Mouse (Mus musculus) neural tube, embryonic 14.5 days (tissue): ENCODE measurements around the gene Nol3. TPM values are rescaled to one million over a fixed set of nuclear protein-coding genes. Genes with fewer than 3 reads are reported as not detected.

ENCODE experiments used
- ATAC-seq: fragments of 200-750 bp; cut with Nextera tagmentation; 2 replicates; pipeline ENCODE4 v1.8.0; 2017; ENCODE audit warnings: low read depth, mild to moderate bottlenecking, moderate TSS enrichment, moderate library complexity
- H3K27ac ChIP-seq: fragments of 300-500 bp; sonication (generic); 2 replicates; pipeline ENCODE4 v1.5.1; 2014; ENCODE audit warnings: low read depth, mild to moderate bottlenecking, control low read depth, low read length, moderate library complexity, mixed read lengths
- H3K27me3 ChIP-seq: fragments of 300-500 bp; sonication (generic); 2 replicates; pipeline ENCODE4 v1.6.1; 2014; ENCODE audit warnings: low read length; ENCODE audit not compliant: control insufficient read depth, insufficient read depth
- H3K36me3 ChIP-seq: fragments of 300-500 bp; sonication (generic); 2 replicates; pipeline ENCODE4 v1.6.1; 2014; ENCODE audit warnings: low read length, mixed read lengths; ENCODE audit not compliant: control insufficient read depth, insufficient read depth
- H3K4me1 ChIP-seq: fragments of 300-500 bp; sonication (generic); 2 replicates; pipeline ENCODE4 v1.6.1; 2014; ENCODE audit warnings: low read length; ENCODE audit not compliant: control insufficient read depth, insufficient read depth
- H3K4me2 ChIP-seq: fragments of 300-500 bp; sonication (generic); 2 replicates; pipeline ENCODE4 v1.6.1; 2014; ENCODE audit warnings: mild to moderate bottlenecking, low read depth, low read length, control low read depth
- H3K4me3 ChIP-seq: fragments of 300-500 bp; sonication (generic); 2 replicates; pipeline ENCODE4 v1.5.1; 2014; ENCODE audit warnings: low read depth, low read length, control low read depth, mixed read lengths
- H3K9ac ChIP-seq: fragments of 300-500 bp; sonication (generic); replicated peaks from 2 replicates; pipeline ENCODE4 v1.6.1; 2014; ENCODE audit warnings: low read depth, mild to moderate bottlenecking, control low read depth, low read length, mixed read lengths
- H3K9me3 ChIP-seq: fragments of 300-500 bp; sonication (generic); 2 replicates; pipeline ENCODE4 v1.6.1; 2016; ENCODE audit warnings: low read length; ENCODE audit not compliant: control insufficient read depth
- WGBS: fragments of 180-500 bp; shearing (Covaris S2); extraction: QIAGEN DNeasy Blood & Tissue Kit; methylation state at CpG from one replicate; pipeline ENCODE4 v1.1.7; 2014; 5-methylcytosine and 5-hydroxymethylcytosine counted together
- polyA plus RNA-seq: library from polyadenylated mRNA; unstranded; fragments of >200 nt; fragmentation: Nextera tagmentation; extraction: Ambion mirVana; gene quantifications from 2 replicates; pipeline ENCODE4 v1.2.1, GENCODE M21; 2014

The Nol3 gene
- polyA plus RNA-seq, 1 experiment from 2014 or later = 5.5 TPM

GRCm38 (mm10) chr8:105308428-105308827, 32.5 kb downstream of the Nol3 start:
- Histone ChIP-seq H3K27me3 (no peaks in the 10 kb centered on the region), H3K9ac (no peak overlapping the region), H3K4me2 (no peak overlapping the region), H3K9me3 (no peaks in the 10 kb centered on the region), H3K4me3 (no peak overlapping the region), H3K27ac (no peak overlapping the region), H3K4me1 (peaks cover 12% of the 10 kb centered on the region; the same call in 1 of the 2 replicates), H3K36me3 (peaks cover 22% of the 10 kb centered on the region)
- 95% methylated on average over 10 of the region's 10 CpGs for WGBS
- no peak for ATAC-seq

GRCm38 (mm10) chr8:105309142-105309847, 33.4 kb downstream of the Nol3 start:
- H3K9ac ChIP-seq = no peak overlapping the region
- H3K36me3 ChIP-seq = peaks cover 24% of the 10 kb centered on the region
- H3K27me3 ChIP-seq = no peaks in the 10 kb centered on the region
- no peak overlapping the region for H3K27ac ChIP-seq
- no peak for ATAC-seq
- no peak overlapping the region for H3K4me2 ChIP-seq
- H3K4me3 ChIP-seq = no peak overlapping the region
- WGBS = 81% methylated on average over 15 of the region's 15 CpGs
- H3K9me3 ChIP-seq = no peaks in the 10 kb centered on the region
- H3K4me1 ChIP-seq = peaks cover 12% of the 10 kb centered on the region; the same call in 1 of the 2 replicates

DNA sequence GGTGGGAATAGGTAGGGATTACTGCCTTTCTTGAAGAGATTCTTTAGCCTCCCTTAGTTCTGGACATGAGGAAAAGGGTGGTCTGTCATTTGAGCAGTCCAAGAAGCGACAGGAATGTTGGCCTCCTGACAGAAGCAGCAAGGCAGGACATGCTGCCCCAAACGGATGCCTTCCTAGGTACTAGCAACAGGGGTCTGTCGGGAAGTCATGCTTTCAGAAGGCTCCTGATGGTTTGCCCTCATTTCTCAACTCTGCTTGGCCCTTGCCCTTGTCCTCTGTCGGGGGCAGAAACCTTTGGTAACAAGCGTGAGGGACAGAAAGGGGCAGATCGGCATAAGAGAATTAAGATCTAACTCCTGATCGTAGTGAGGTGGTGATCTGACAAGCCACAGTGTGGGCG, 34.2 kb downstream of the Nol3 start:
- H3K9me3 ChIP-seq = no peaks in the 10 kb centered on the region
- no peak for ATAC-seq
- H3K4me1 ChIP-seq = peaks cover 8% of the 10 kb centered on the region; the same call in 1 of the 2 replicates
- 92% methylated on average over 8 of the region's 8 CpGs for WGBS
- no peak overlapping the region for H3K4me3 ChIP-seq
- H3K9ac ChIP-seq = no peak overlapping the region
- no peaks in the 10 kb centered on the region for H3K27me3 ChIP-seq
- no peak overlapping the region for H3K4me2 ChIP-seq
- H3K27ac ChIP-seq = no peak overlapping the region
- H3K36me3 ChIP-seq = peaks cover 30% of the 10 kb centered on the region

DNA sequence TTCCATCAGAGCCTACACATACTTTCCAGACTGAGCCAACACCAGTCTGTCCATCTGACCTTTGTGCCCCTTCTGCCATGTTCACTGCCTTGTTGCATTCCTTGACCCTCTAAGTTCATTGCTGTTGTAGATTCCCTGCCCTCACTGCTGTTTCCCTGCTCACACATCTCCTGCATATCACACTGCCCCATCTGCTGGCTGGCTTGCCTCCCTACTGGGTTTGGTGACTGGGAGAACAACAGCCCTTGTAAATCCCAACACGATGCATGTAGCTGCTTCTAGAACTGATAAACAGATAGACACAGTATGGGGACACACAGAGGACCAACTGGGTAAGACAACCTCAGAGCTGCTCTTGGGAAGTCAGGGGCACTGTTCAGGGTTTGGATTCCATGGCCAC, 35.8 kb downstream of the Nol3 start:
- WGBS = 90% methylated on average over 1 of the region's 1 CpGs
- no peaks in the 10 kb centered on the region for H3K27me3 ChIP-seq
- H3K9ac ChIP-seq = no peak overlapping the region
- ATAC-seq = no peak
- no peak overlapping the region for H3K4me3 ChIP-seq
- peaks cover 37% of the 10 kb centered on the region for H3K36me3 ChIP-seq
- H3K27ac ChIP-seq = no peak overlapping the region
- H3K4me2 ChIP-seq = no peak overlapping the region
- no peaks in the 10 kb centered on the region for H3K9me3 ChIP-seq
- no peaks in the 10 kb centered on the region for H3K4me1 ChIP-seq

GRCm38 (mm10) chr8:105312891-105313481, 37.0 kb downstream of the Nol3 start:
- Histone ChIP-seq H3K27ac (no peak overlapping the region), H3K9me3 (no peaks in the 10 kb centered on the region), H3K36me3 (peaks cover 37% of the 10 kb centered on the region), H3K27me3 (no peaks in the 10 kb centered on the region), H3K4me1 (no peaks in the 10 kb centered on the region), H3K4me2 (no peak overlapping the region), H3K9ac (no peak overlapping the region), H3K4me3 (no peak overlapping the region)
- no peak for ATAC-seq
- WGBS = 90% methylated on average over 8 of the region's 8 CpGs

GRCm38 (mm10) chr8:105313622-105314402, 37.9 kb downstream of the Nol3 start:
- no peak; the same call in 1 of the 2 replicates for ATAC-seq
- H3K9ac ChIP-seq = no peak overlapping the region
- no peak overlapping the region for H3K27ac ChIP-seq
- no peaks in the 10 kb centered on the region for H3K9me3 ChIP-seq
- 80% methylated on average over 9 of the region's 9 CpGs for WGBS
- no peaks in the 10 kb centered on the region for H3K4me1 ChIP-seq
- H3K27me3 ChIP-seq = no peaks in the 10 kb centered on the region
- peaks cover 36% of the 10 kb centered on the region; the same call in 1 of the 2 replicates for H3K36me3 ChIP-seq
- no peak overlapping the region for H3K4me2 ChIP-seq
- no peak overlapping the region for H3K4me3 ChIP-seq

DNA sequence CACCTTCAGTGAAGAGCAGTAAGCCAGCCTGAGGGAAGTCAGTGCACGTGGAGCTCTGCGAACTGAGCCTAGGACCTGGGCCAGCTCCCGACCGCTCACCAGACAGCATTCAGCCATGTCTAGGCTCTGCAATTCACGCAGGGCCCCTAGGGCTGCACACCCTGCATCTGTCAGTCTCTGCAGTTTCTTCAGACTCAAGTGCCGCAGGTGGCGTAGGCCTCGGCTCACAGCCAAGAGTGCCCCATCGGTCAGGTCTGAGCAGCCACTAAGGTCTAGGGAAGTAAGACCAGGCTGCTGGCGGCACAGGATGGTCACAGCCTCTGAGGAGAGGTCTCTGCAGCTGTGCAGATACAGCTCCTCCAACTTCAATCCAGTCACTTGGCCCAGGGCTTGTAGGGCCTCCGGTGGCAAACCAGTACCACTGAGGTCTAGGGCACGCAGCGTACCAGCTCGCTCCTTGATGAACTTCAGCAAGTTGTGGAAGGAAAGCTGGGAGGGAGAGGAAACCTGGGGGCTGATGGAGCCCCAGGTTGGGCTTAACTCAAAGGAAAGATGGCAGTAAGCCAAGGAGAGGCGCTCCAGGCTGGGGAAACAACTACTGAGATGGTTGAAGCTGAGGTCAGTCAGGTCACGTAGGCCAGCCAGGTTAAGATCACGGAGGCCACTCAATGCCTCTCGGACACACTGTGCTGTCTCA, 39.3 kb downstream of the Nol3 start:
- WGBS = 92% methylated on average over 18 of the region's 18 CpGs

GRCm38 (mm10) chr8:105317941-105318340, 42.0 kb downstream of the Nol3 start:
- 92% methylated on average over 4 of the region's 4 CpGs for WGBS
- no peaks in the 10 kb centered on the region for H3K4me1 ChIP-seq

More for the DNA sequence above, 39.3 kb downstream of the Nol3 start:
- Histone ChIP-seq H3K27me3 (no peaks in the 10 kb centered on the region), H3K27ac (no peak overlapping the region), H3K4me3 (no peak overlapping the region), H3K9me3 (no peaks in the 10 kb centered on the region), H3K4me1 (no peaks in the 10 kb centered on the region), H3K4me2 (no peak overlapping the region), H3K36me3 (peaks cover 36% of the 10 kb centered on the region; the same call in 1 of the 2 replicates), H3K9ac (no peak overlapping the region)
- ATAC-seq = no peak

More at GRCm38 (mm10) chr8:105317941-105318340, 42.0 kb downstream of the Nol3 start:
- Histone ChIP-seq H3K9me3 (no peaks in the 10 kb centered on the region), H3K27ac (no peak overlapping the region), H3K4me3 (no peak overlapping the region), H3K36me3 (peaks cover 28% of the 10 kb centered on the region; the same call in 1 of the 2 replicates), H3K27me3 (no peaks in the 10 kb centered on the region), H3K4me2 (no peak overlapping the region), H3K9ac (no peak overlapping the region)
- ATAC-seq = no peak
